Mouse (Mus musculus) liver, adult 2 months (tissue): ENCODE measurements around the gene Prg3.

Experiments
- CTCF ChIP-seq: fragments of 200-500 bp; IDR thresholded peaks from 2 replicates; pipeline ENCODE4 v1.5.1; 2011; ENCODE audit warnings: low read depth, low read length, control low read depth
- POLR2A ChIP-seq: fragments of 200-500 bp; IDR thresholded peaks from 2 replicates; pipeline ENCODE4 v1.6.1; 2011; ENCODE audit warnings: low read length, control low read depth; ENCODE audit not compliant: insufficient read depth; ENCODE audit errors: extremely low read depth

GRCm38 (mm10) chr2:85014588-85014982 lies 26.6 kb downstream of the Prg3 start:
- no peak for TF ChIP-seq CTCF
- TF ChIP-seq POLR2A, result no peak
